Mouse (Mus musculus) heart, postnatal 0 days (tissue): Measurements from ENCODE around the gene Mamdc2. TPM values are rescaled to one million over a fixed set of nuclear protein-coding genes. Genes with fewer than 3 reads are reported as not detected.

Experiments
- ATAC-seq: fragments of 200-750 bp; cut with Nextera tagmentation; 2 replicates; pipeline ENCODE4 v1.8.0; 2017; ENCODE audit warnings: low read depth, moderate number of reproducible peaks, moderate library complexity; ENCODE audit not compliant: insufficient read depth
- DNase-seq: peaks from one replicate; pipeline ENCODE4 v3.0.0-alpha.2; 2016; ENCODE audit warnings: low spot score
- H3K27ac ChIP-seq: fragments of 300-500 bp; sonication (generic); 2 replicates; pipeline ENCODE4 v1.5.1; 2014; ENCODE audit warnings: low read depth, mild to moderate bottlenecking
- H3K27me3 ChIP-seq: fragments of 300-500 bp; sonication (generic); 2 replicates; pipeline ENCODE4 v1.6.1; 2014; ENCODE audit warnings: low read length, mixed read lengths; ENCODE audit not compliant: control insufficient read depth, insufficient read depth
- H3K36me3 ChIP-seq: fragments of 300-500 bp; sonication (generic); replicated peaks from 2 replicates; pipeline ENCODE4 v1.6.1; 2014; ENCODE audit warnings: low read length, mixed read lengths; ENCODE audit not compliant: control insufficient read depth, insufficient read depth
- H3K4me1 ChIP-seq: fragments of 300-500 bp; sonication (generic); 2 replicates; pipeline ENCODE4 v1.6.1; 2014; ENCODE audit warnings: antibody characterized with exemption; ENCODE audit not compliant: control insufficient read depth, insufficient read depth
- H3K4me2 ChIP-seq: fragments of 300-500 bp; sonication (generic); 2 replicates; pipeline ENCODE4 v1.6.1; 2014; ENCODE audit warnings: low read depth, mild to moderate bottlenecking, low read length, moderate library complexity
- H3K4me3 ChIP-seq: fragments of 300-500 bp; sonication (generic); 2 replicates; pipeline ENCODE4 v1.5.1; 2014; ENCODE audit warnings: low read depth, low read length
- H3K9ac ChIP-seq: fragments of 300-500 bp; sonication (generic); replicated peaks from 2 replicates; pipeline ENCODE4 v1.6.1; 2014; ENCODE audit warnings: low read depth, low read length, mixed read lengths
- H3K9me3 ChIP-seq: fragments of 300-500 bp; sonication (generic); replicated peaks from 2 replicates; pipeline ENCODE4 v1.6.1; 2016; ENCODE audit warnings: low read length; ENCODE audit not compliant: control insufficient read depth
- CTCF ChIP-seq: IDR thresholded peaks from 2 replicates; pipeline ENCODE4 v1.5.1; 2016; ENCODE audit warnings: antibody characterized with exemption, control low read depth, low read depth
- EP300 ChIP-seq: IDR thresholded peaks from 2 replicates; pipeline ENCODE4 v1.6.1; 2016; ENCODE audit warnings: antibody characterized with exemption, low read depth
- WGBS: fragments of 180-500 bp; shearing (Covaris S2); extraction: QIAGEN DNeasy Blood & Tissue Kit; methylation state at CpG from one replicate; pipeline ENCODE4 v1.1.7; 2014; 5-methylcytosine and 5-hydroxymethylcytosine counted together
- polyA plus RNA-seq: library from polyadenylated mRNA; unstranded; fragments of >200 nt; fragmentation: Nextera tagmentation; extraction: Ambion mirVana; gene quantifications from 2 replicates; pipeline ENCODE4 v1.2.1, GENCODE M21; 2015
- total RNA-seq: library from RNA; depleted of rRNA; stranded (reverse); fragments of >200 nt; gene quantifications from 2 replicates; pipeline ENCODE4 v1.2.3, GENCODE M21; 2014; ENCODE audit warnings: low replicate concordance

Mamdc2 gene
- total and polyA plus RNA-seq, 2 experiments from 2014 or later, result 1.1 to 2.8 TPM

DNA sequence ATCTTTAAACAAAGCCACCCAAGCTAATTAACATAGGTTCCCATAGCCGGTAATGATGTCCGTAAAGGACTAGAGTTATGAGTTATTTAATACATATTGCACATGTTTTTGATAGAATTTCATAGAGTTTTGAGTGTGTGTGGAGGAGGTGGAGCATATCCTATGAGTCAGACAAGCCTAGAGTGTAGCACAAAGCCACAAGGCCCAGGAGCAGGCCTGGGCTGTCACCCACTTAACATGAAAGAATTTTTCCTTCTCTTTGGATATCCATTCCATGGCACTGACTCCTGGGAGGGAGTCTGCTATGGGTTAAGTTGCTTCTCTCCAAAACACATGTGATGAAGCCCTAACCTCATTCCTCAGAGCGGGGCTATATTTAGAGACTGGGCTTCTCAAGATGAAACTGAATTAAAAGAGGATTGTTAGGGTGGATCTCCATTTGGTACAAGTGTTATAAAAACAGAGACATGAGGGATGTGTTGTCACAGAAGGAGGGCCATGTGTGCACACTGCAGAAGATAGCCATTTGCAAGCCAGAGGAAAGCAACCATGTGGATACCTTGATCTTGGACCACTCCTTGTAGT, 121.1 kb downstream of the Mamdc2 start:
- DNase-seq (no peak), ATAC-seq (no peak)
- WGBS, result 83% methylated on average over 3 of the region's 3 CpGs

DNA sequence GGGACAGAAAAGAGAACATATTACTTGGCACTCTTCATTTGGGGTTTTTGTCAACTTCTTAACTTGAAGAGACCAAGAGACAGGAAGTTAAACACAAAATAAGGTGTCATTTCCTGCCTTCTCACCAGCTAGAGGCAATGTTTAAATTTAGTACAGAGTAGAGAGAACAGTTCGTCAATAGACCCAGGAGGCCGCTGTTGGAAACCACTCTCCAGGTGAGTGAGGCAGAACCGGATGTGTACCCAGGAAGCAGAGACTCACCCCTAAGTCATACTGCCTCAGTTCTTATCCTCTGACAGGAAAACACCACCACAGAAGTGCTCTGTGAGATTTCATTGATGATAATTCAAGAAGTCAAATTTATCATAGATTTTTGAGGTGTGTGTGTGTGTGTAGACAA, 125.1 kb downstream of the Mamdc2 start:
- DNase-seq, result no peak

More for the DNA sequence above, 121.1 kb downstream of the Mamdc2 start:
- Histone ChIP-seq H3K27ac (no peak overlapping the region), H3K4me1 (no peaks in the 10 kb centered on the region), H3K9me3 (no peaks in the 10 kb centered on the region), H3K9ac (no peak overlapping the region), H3K27me3 (no peaks in the 10 kb centered on the region), H3K36me3 (no peaks in the 10 kb centered on the region), H3K4me3 (no peak overlapping the region), H3K4me2 (no peak overlapping the region)
- TF ChIP-seq CTCF (no peak), EP300 (no peak)

DNA sequence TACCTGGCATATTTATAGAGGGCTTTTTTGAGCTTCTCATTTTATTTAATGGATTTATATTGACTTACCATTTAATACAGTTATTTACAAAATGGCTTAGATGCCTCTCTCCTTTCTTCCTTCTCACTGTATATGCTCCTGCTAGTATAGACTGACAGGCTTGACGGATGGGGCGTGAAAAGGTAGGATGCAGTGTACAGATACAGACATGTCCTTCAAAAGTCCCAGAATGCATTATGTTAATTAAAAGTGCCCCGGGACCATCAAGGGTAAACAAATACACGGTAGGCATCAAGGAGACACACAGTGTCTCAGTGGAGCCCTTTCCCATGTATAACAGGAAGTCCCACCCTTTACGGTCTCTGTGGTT, 130.3 kb downstream of the Mamdc2 start:
- Histone ChIP-seq H3K4me1 (no peaks in the 10 kb centered on the region), H3K4me3 (no peak overlapping the region), H3K27ac (no peak overlapping the region), H3K36me3 (no peaks in the 10 kb centered on the region), H3K9me3 (no peaks in the 10 kb centered on the region), H3K9ac (no peak overlapping the region), H3K4me2 (no peak overlapping the region), H3K27me3 (no peaks in the 10 kb centered on the region)
- ATAC-seq (no peak), DNase-seq (no peak)
- no peak for TF ChIP-seq EP300
- TF ChIP-seq CTCF, result no peak
- 66% methylated on average over 5 of the region's 5 CpGs for WGBS

More for the DNA sequence above, 125.1 kb downstream of the Mamdc2 start:
- no peak overlapping the region for H3K4me2 ChIP-seq
- no peaks in the 10 kb centered on the region for H3K4me1 ChIP-seq
- ATAC-seq, result no peak
- no peaks in the 10 kb centered on the region for H3K9me3 ChIP-seq
- no peaks in the 10 kb centered on the region for H3K36me3 ChIP-seq
- TF ChIP-seq EP300 (no peak), CTCF (no peak)
- H3K9ac ChIP-seq, result no peak overlapping the region
- no peak overlapping the region; the same call in 1 of the 2 replicates for H3K27ac ChIP-seq
- no peaks in the 10 kb centered on the region for H3K27me3 ChIP-seq
- H3K4me3 ChIP-seq, result no peak overlapping the region
- WGBS, result 74% methylated on average over 3 of the region's 3 CpGs

DNA sequence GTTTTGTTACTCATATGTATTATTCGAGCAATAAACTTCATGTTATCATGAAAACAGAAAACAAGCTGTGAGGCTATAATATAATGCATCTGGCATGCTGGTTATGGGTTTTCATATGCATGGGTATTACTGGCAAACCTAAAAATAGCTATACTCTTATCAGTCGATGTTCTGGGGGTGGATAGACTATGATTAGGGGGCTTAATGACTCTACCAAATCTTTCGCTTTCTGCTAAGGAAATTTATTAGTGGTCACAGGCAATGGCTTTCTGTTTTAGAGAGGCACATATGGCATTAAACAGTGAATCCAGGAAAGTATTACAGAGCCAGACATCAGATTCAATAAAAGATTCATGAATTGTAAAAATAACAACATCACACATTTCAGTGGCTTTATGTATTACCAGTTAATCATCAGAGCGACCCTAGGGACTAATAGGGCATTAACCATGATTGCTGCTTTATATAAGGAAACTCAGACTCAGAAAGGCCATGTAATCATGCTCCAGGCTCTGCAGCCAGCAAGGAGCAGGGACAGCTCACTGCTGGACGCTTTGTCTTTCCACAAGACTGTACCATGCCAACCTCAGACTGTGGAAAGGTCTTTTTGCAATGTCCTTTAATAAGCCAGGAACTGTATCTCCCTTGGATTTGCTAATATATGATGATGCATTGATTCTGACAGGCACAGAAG, 130.8 kb downstream of the Mamdc2 start:
- no peaks in the 10 kb centered on the region for H3K36me3 ChIP-seq
- TF ChIP-seq EP300 (no peak), CTCF (no peak)
- no peak for ATAC-seq
- no peaks in the 10 kb centered on the region for H3K27me3 ChIP-seq
- no peak overlapping the region for H3K27ac ChIP-seq
- H3K9me3 ChIP-seq, result no peaks in the 10 kb centered on the region
- H3K9ac ChIP-seq, result no peak overlapping the region
- DNase-seq, result no peak
- no peak overlapping the region for H3K4me2 ChIP-seq
- H3K4me1 ChIP-seq, result no peaks in the 10 kb centered on the region
- 48% methylated on average over 5 of the region's 5 CpGs for WGBS
- no peak overlapping the region for H3K4me3 ChIP-seq

DNA sequence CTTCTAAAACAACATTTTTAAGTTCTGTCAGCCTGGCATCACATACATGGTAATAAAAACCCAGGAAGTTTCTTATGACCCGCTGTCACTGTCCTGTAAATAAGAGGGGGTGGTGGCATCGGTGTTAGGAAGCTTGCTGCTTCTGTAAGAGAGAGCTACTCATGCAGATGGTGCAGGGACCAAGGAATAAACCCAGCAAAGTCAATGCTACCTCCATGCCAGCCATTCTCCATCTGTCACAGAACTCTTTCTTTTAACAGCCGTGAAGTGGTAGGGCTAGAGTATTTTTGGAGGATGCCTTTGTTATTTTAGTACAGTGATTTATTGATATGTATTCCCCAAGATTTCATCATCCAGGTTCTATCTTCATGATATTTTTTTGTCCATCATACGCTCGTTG, 131.4 kb downstream of the Mamdc2 start:
- no peaks in the 10 kb centered on the region for H3K27me3 ChIP-seq
- WGBS, result 73% methylated on average over 5 of the region's 5 CpGs
- no peak overlapping the region for H3K27ac ChIP-seq
- H3K4me2 ChIP-seq, result no peak overlapping the region
- H3K4me3 ChIP-seq, result no peak overlapping the region
- no peaks in the 10 kb centered on the region for H3K4me1 ChIP-seq
- no peak for DNase-seq
- no peak for ATAC-seq
- TF ChIP-seq CTCF, result no peak
- no peak for TF ChIP-seq EP300
- no peaks in the 10 kb centered on the region for H3K36me3 ChIP-seq
- no peaks in the 10 kb centered on the region for H3K9me3 ChIP-seq
- H3K9ac ChIP-seq, result no peak overlapping the region
